Mouse (Mus musculus) Patski (cell line): Measurements from ENCODE around the gene Flywch1. TPM values are rescaled to one million over a fixed set of nuclear protein-coding genes. Genes with fewer than 3 reads are reported as not detected.

ENCODE experiments used
- ATAC-seq: fragments of 100-300 bp; one replicate; pipeline ENCODE4 v1.8.0; 2021
- CTCF ChIA-PET: fragments of 350-600 bp; sonication (Branson Sonifier 250); formaldehyde crosslinking; loops from one replicate; lab custom pipeline; 2022; ENCODE audit warnings: inconsistent platforms; lab: Charles Lee
- POLR2A ChIA-PET: fragments of 350-600 bp; sonication (Branson Sonifier 250); formaldehyde crosslinking; loops from one replicate; lab custom pipeline; 2022; ENCODE audit warnings: antibody characterized with exemption, inconsistent platforms; lab: Charles Lee
- DNase-seq: peaks from one replicate; pipeline ENCODE4 v3.0.0-alpha.2; 2011; ENCODE audit warnings: low read depth, low spot score
- H3K27me3 ChIP-seq: fragments of 371-371 bp; one replicate; pipeline ENCODE4 v1.5.1; 2021
- CTCF ChIP-seq: fragments of 100-300 bp; IDR thresholded peaks from one replicate; pipeline ENCODE4 v1.5.1; 2021
- in situ Hi-C: fragments of 300-500 bp; cut with MboI; formaldehyde crosslinking; loops from 3 replicates; pipeline ENCODE4 v1.11.1; 2018; ENCODE audit warnings: low pct_unique_long_range_greater_than_20kb, mixed read lengths
- polyA plus RNA-seq: library from polyadenylated mRNA; unstranded; gene quantifications from one replicate; pipeline ENCODE4 v1.2.3, GENCODE M21; 2021

Gene Flywch1
- polyA plus RNA-seq, 1 experiment from 2014 or later = 96.0 TPM

- ChIA-PET CTCF (interaction anchor here (0.9 to 1.6 kb wide), 3 partner anchors 16 to 41 kb away, joined by 4 to 5 read pairs (median 5); partner anchors contain the start of genes Prss32 and Prss41), POLR2A (interaction anchor here (0.6 to 1.1 kb wide), 2 partner anchors 54 to 409 kb away, joined by 3 to 4 read pairs; no protein-coding TSS in a partner anchor)
- DNase-seq (peak; percentile 94), ATAC-seq (peak; percentile 96)
- in situ Hi-C loops = no loop called here
- no peaks in the 10 kb centered on the region for H3K27me3 ChIP-seq
- no peak for TF ChIP-seq CTCF
These were observed 31.5 kb upstream of the Flywch1 start for GRCm38 (mm10) chr17:23802746-23803365.

- in situ Hi-C loops = no loop called here
- no peaks in the 10 kb centered on the region for H3K27me3 ChIP-seq
- ATAC-seq (no peak), DNase-seq (no peak)
- ChIA-PET POLR2A (no interaction called here), CTCF (interaction anchor here (0.7 to 1.6 kb wide), 4 partner anchors 12 to 34 kb away, joined by 3 to 5 read pairs (median 4); partner anchors contain the start of genes Elob, Prss33 and Srrm2)
- TF ChIP-seq CTCF = no peak
These were observed 30.2 kb upstream of the Flywch1 start for GRCm38 (mm10) chr17:23801627-23802026.

GRCm38 (mm10) chr17:23797316-23797715 lies 25.9 kb upstream of the Flywch1 start:
- CTCF ChIA-PET = no interaction called here
- no peaks in the 10 kb centered on the region for H3K27me3 ChIP-seq
- in situ Hi-C loops = no loop called here
- ATAC-seq (no peak), DNase-seq (no peak)
- TF ChIP-seq CTCF = no peak
- POLR2A ChIA-PET = no interaction called here

- H3K27me3 ChIP-seq = no peaks in the 10 kb centered on the region
- TF ChIP-seq CTCF = no peak
- ChIA-PET POLR2A (no interaction called here), CTCF (no interaction called here)
- DNase-seq = no peak
- in situ Hi-C loops = no loop called here
- no peak for ATAC-seq
These were observed 23.9 kb upstream of the Flywch1 start for GRCm38 (mm10) chr17:23795323-23795722.

- no peaks in the 10 kb centered on the region for H3K27me3 ChIP-seq
- ATAC-seq (no peak), DNase-seq (no peak)
- ChIA-PET POLR2A (no interaction called here), CTCF (interaction anchor here (1.0 kb wide), 1 partner anchor 16 kb away, joined by 3 read pairs; no protein-coding TSS in a partner anchor)
- no peak for TF ChIP-seq CTCF
- in situ Hi-C loops = no loop called here
These were observed 19.6 kb upstream of the Flywch1 start for GRCm38 (mm10) chr17:23791079-23791357.

GRCm38 (mm10) chr17:23790269-23791078 lies 19.1 kb upstream of the Flywch1 start, which contains the start of gene Srrm2:
Srrm2 (plus strand) TSS chr17:23790532.
- ChIA-PET CTCF (interaction anchor here (1.0 kb wide), 2 partner anchors 10 to 17 kb away, joined by 3 to 4 read pairs; no protein-coding TSS in a partner anchor), POLR2A (no interaction called here)
- ATAC-seq = no peak
- TF ChIP-seq CTCF = no peak
- no peak for DNase-seq
- no peaks in the 10 kb centered on the region for H3K27me3 ChIP-seq
- in situ Hi-C loops = no loop called here

- POLR2A ChIA-PET = no interaction called here
- in situ Hi-C loops = no loop called here
- CTCF ChIA-PET = interaction anchor here (1.0 kb wide), 2 partner anchors 11 to 17 kb away, joined by 3 to 4 read pairs; no protein-coding TSS in a partner anchor
- ATAC-seq (no peak), DNase-seq (no peak)
- no peak for TF ChIP-seq CTCF
- H3K27me3 ChIP-seq = no peaks in the 10 kb centered on the region
These were observed 18.4 kb upstream of the Flywch1 start for GRCm38 (mm10) chr17:23789749-23790268.

- ATAC-seq (no peak), DNase-seq (no peak)
- in situ Hi-C loops = no loop called here
- ChIA-PET POLR2A (interaction anchor here (1.2 kb wide), 1 partner anchor 15 kb away, joined by 3 read pairs; no protein-coding TSS in a partner anchor), CTCF (interaction anchor here (1.6 kb wide), 1 partner anchor 12 kb away, joined by 5 read pairs; no protein-coding TSS in a partner anchor)
- H3K27me3 ChIP-seq = no peaks in the 10 kb centered on the region
- no peak for TF ChIP-seq CTCF
These were observed 17.6 kb upstream of the Flywch1 start for GRCm38 (mm10) chr17:23788973-23789372.

- no peak for DNase-seq
- ATAC-seq = no peak
- ChIA-PET POLR2A (no interaction called here), CTCF (interaction anchor here (1.8 kb wide), 1 partner anchor 15 kb away, joined by 5 read pairs; no protein-coding TSS in a partner anchor)
- no peaks in the 10 kb centered on the region for H3K27me3 ChIP-seq
- in situ Hi-C loops = no loop called here
- TF ChIP-seq CTCF = no peak
These were observed 15.1 kb upstream of the Flywch1 start for GRCm38 (mm10) chr17:23786510-23786931.
